Mouse (Mus musculus) left cerebral cortex, postnatal 14 days (tissue): Measurements from ENCODE around the gene 1500011B03Rik. TPM values are rescaled to one million over a fixed set of nuclear protein-coding genes. Genes with fewer than 3 reads are reported as not detected.
"Not testable (repeated sequence)": the region's sequence is repeated elsewhere in the genome, so short reads cannot be mapped to it uniquely, and the experiment has no call there.

Experiments
- DNase-seq, 2 experiments: peaks; one replicate each; pipeline ENCODE4 v3.0.0; 2021 to 2022; ENCODE audit warnings: low spot score in 2 of 2, mixed read lengths in 1 of 2
- intact Hi-C: fragments of 180-260 bp; cut with DNase I; formaldehyde crosslinking; loops from one replicate; pipeline ENCODE4 v1.15.1; 2025
- long read RNA-seq, 2 experiments: library from polyadenylated mRNA; stranded (forward); transcript quantifications; one replicate each; pipeline ENCODE4 v2.0.0; 2021
- total RNA-seq, 2 experiments: library from RNA; stranded (reverse); gene quantifications; 2 replicates each; pipeline ENCODE4 v1.2.3; 2021

Gene 1500011B03Rik
- 100 to 1,000 TPM; 170 to 179 TPM for total RNA-seq
- long read RNA-seq, experiment 1, transcript 1500011B03Rik-204 (2 exons, 444 nt) = minor isoform, 5 of 115 reads
- long read RNA-seq, experiment 1, transcript 1500011B03Rik-205 (2 exons, 947 nt) = minor isoform, 18 of 115 reads
- long read RNA-seq, experiment 1, transcript 1500011B03Rik-201 (2 exons, 579 nt) = minor isoform, 10 of 115 reads
- long read RNA-seq, experiment 1, transcript 1500011B03Rik-203 (2 exons, 1,333 nt) = major isoform, 76 of 115 reads
- long read RNA-seq, experiment 1, partial matches to known transcripts = 0 of 115 reads
- long read RNA-seq, experiment 1, other reads (novel, unspliced or antisense) = 6 of 115 reads
- long read RNA-seq, experiment 2, transcript 1500011B03Rik-203 (2 exons, 1,333 nt) = major isoform, 82 of 115 reads
- long read RNA-seq, experiment 2, transcript 1500011B03Rik-204 (2 exons, 444 nt) = minor isoform, 5 of 115 reads
- long read RNA-seq, experiment 2, transcript 1500011B03Rik-201 (2 exons, 579 nt) = minor isoform, 12 of 115 reads
- long read RNA-seq, experiment 2, transcript 1500011B03Rik-205 (2 exons, 947 nt) = minor isoform, 15 of 115 reads
- long read RNA-seq, experiment 2, partial matches to known transcripts = 0 of 115 reads
- long read RNA-seq, experiment 2, other reads (novel, unspliced or antisense) = 1 of 115 reads

DNA sequence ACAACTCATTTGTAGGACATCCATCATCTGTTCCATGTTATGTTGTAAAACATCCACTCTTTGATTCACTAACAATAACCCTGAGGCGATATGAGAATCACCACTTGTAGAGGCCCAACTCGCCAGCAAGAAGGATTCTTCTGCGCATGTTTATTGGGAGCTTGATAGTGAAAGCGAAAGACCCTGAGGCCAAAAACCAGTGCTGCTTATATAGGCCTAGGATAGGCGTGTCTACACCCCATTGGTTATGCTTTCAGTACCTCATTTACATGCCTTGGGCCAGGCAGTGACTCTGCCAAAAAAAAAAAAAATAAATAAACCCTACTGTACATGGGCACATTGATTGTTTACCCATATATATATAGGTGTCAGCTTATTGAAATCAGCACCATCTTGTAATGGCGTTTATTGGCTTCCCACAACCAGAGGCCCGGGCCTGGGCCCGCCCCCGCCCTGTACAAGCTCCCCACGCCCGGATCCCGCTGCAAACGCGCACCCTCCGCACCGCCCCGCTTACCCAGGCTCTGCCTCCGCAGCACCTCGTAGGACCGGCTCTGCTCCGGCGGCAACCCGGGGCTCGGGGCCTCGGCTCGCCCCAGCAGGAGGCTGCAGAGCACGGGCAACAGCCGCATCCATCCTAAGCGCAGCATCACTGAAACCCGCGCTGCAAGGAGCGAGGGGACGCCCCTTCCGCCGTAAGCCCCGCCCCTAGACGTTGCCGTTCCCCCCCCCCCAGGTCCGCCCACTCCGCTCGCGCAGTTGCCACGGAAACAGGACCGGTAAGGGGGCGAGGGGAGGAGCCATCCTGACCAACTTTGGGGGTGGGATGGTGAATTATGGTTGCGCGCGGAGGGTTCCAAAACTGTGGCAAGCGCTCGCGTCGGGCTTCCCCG is at the start of gene 1500011B03Rik:
Gene 1500011B03Rik (minus strand): TSS at position 673 of the 893 bp plus-strand sequence.
- peak; percentile 77 to 78 for DNase-seq
- intact Hi-C loops = loop anchor here (10.0 kb wide), 1 partner anchor 112 kb away; no protein-coding TSS in a partner anchor

- intact Hi-C loops = no loop called here
- DNase-seq = no peak
Measured at GRCm38 (mm10) chr5:114865279-114865678, 42.0 kb upstream of the 1500011B03Rik start.

DNA sequence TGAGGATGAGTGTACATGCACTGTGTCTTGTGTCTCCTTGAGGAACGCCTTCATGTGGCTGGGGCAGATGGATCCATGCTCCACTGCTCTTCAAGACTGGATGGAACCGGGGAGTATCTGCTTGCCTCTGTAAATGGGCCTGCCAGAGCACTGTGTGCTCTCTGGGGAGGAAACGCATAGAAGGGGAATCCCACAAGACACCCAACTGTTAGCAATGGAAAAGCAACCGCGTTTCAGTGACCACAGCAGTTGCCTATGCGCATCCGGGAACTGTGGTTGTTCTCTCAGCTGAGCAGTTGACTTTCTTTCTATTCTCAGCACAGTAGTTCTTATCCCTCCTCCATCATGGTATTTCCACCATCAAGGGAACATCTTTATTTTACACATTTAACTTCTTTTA is 41.5 kb upstream of the 1500011B03Rik start:
- DNase-seq = no peak
- intact Hi-C loops = no loop called here

- DNase-seq = no peak
- intact Hi-C loops = no loop called here
Measured at GRCm38 (mm10) chr5:114861730-114862129, 38.5 kb upstream of the 1500011B03Rik start.

DNA sequence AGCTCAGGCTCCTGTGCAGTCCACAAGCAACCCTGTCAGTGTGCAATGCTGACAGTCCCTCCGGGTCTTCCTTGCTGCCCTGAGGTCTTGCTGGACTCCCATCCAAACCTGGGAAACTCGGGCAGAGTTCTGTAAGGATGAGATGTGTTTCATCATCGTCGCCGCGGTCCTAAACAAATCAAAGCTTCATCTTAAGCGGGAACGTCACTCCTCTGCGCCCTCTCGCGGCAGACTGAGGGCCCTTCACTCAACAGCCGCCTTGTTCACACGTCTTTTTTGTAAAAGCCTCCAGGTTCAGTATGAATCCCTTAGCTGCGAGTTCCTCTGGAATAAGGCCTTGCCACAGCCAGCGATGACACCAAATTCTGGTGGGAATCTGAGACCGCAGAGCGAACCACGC is 36.0 kb upstream of the 1500011B03Rik start:
- intact Hi-C loops = no loop called here
- peak; percentile 79 to 84 for DNase-seq

DNA sequence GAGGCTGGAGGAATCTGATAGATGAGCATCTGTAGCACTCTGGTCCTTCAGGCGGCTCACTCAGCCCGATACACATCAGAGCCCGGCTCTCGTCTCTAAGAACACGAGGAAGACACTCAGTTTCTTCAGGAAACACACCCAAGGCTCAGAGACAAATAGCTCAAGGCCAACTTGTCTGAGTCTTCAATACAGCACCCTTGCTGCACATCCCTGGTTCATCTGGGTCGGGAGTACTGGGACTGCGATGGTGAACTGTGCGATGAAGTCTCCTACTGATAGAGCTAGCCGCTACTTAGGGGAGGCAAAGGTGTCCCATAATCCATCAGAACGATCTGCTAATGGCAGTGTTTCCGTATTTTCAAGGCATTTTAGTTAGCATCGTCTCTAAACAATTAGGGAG is 35.3 kb upstream of the 1500011B03Rik start, which contains the start of gene Gm9936:
Gene Gm9936 (minus strand): TSS at position 101 of the 400 bp plus-strand sequence.
- intact Hi-C loops = no loop called here

GRCm38 (mm10) chr5:114853364-114853763 is 30.1 kb upstream of the 1500011B03Rik start, which contains the start of gene 4930519G04Rik:
Gene 4930519G04Rik, plus strand, starts transcription at chr5:114853664.
- DNase-seq, intact Hi-C loops: not testable (repeated sequence)

More for the DNA sequence above, 35.3 kb upstream of the 1500011B03Rik start, which contains the start of gene Gm9936:
- DNase-seq = no peak

GRCm38 (mm10) chr5:114851565-114852236 is 28.4 kb upstream of the 1500011B03Rik start:
- no peak for DNase-seq
- intact Hi-C loops = no loop called here

GRCm38 (mm10) chr5:114844371-114844770 is 21.1 kb upstream of the 1500011B03Rik start:
- DNase-seq, intact Hi-C loops: not testable (repeated sequence)

- intact Hi-C loops = no loop called here
- DNase-seq = no peak
Measured at GRCm38 (mm10) chr5:114842674-114843073, 19.4 kb upstream of the 1500011B03Rik start.

GRCm38 (mm10) chr5:114842155-114842554 is 18.9 kb upstream of the 1500011B03Rik start:
- intact Hi-C loops, DNase-seq: not testable (repeated sequence)

- DNase-seq, intact Hi-C loops: not testable (repeated sequence)
Measured at GRCm38 (mm10) chr5:114840481-114840880, 17.2 kb upstream of the 1500011B03Rik start.

GRCm38 (mm10) chr5:114836886-114837285 is 13.6 kb upstream of the 1500011B03Rik start:
- DNase-seq = no peak
- intact Hi-C loops = no loop called here

DNA sequence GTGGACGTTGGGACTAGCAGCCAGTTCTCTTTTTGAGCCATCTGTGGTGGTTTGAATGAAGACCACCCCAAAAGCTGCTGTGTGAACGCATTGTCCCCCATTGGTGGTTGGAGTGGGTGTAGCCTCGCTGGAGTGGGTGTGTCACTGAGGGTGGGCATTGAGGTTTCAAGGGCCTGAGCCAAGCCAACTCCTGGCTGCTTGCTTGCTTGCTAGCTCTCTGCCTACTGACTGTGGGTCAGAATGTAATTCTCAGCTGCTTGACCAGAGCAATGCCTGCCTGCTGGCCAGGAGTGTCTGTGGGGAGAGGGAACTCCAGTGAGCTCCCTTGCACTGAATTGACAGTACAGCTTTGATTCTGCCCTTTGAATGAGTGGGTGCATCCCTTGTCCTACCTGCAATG is 6.5 kb upstream of the 1500011B03Rik start:
- DNase-seq = no peak
- intact Hi-C loops = loop anchor here (10.0 kb wide), 1 partner anchor 105 kb away; no protein-coding TSS in a partner anchor

DNA sequence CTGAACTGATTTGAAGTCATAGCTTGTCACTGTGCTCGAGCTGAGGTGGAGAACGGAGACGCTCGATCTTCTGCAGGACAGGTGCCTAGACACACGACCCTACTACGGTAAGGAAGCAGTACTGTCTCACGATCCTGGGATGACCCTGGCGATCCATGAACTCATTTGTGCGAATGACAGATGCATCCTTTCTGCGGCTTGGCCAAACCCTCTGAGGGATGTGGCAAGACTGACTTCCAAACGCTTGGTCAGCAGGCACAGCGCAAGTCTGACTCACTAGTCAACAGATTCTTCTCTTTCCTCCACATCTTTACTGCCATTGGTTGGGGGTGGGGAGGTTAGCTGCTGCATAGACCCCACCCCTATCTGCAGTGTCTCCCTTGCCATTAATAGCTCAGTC is 4.2 kb upstream of the 1500011B03Rik start:
- intact Hi-C loops = loop anchor here (10.0 kb wide), 1 partner anchor 107 kb away; no protein-coding TSS in a partner anchor
- DNase-seq = no peak

- DNase-seq = peak in 1 of 2 experiments; percentile 52
- intact Hi-C loops = loop anchor here (10.0 kb wide), 1 partner anchor 109 kb away; no protein-coding TSS in a partner anchor
Measured at GRCm38 (mm10) chr5:114825978-114826691, 2.9 kb upstream of the 1500011B03Rik start.

DNA sequence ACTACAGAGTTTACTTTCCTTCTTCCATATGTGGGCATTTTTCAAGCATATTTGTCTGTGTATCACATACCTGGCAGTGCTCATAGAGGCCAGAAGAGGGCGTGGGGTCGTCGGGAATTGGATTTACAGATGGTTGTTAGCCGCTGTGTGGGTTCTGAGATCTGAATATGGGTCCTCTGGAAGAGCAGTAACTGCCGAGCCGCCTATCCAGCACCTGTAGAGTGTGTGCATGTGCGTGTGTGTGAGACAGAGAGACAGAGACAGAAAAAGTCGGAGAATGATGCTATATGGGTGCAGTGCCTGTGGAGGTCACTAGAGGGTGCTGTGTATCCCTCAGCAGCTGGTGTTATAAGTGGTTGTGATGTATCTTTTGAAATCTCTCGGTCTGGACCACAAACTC is 929 bp upstream of the 1500011B03Rik start:
- peak; percentile 65 to 81 for DNase-seq
- intact Hi-C loops = loop anchor here (10.0 kb wide), 1 partner anchor 111 kb away; no protein-coding TSS in a partner anchor

- no peak for DNase-seq
- intact Hi-C loops = no loop called here
Measured at GRCm38 (mm10) chr5:114818124-114818523, 5.1 kb downstream of the 1500011B03Rik start.
